In the genomic region with DNA sequence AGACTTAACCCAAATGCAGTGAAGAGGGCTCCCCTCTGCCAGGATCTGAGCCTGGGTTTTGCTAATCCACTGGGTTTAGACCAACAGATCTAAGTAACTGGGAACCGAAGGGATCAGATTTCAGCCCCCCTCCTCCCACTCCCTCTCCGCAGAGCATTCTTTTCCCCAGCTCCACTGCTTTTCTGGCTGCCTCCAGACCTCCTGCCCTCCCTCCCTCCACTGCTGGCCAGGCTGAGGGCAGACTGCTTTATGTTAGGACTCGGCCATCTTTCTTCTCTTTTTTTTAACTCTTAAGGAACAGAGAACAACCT, we compare ENCODE assay signal across 8 mouse cellular contexts.
A peak's percentile ranks its signal among the peaks of the same experiment; 100 is the strongest.
DNase-seq lines count a peak whose midpoint lies in the region; ATAC-seq and TF ChIP-seq lines count a peak whose summit lies in the region.

No protein-coding gene starts in this region.

- no peaks in the 10 kb centered on the region for H3K36me3 ChIP-seq in kidney, adult 2 months (ENCODE audit: control insufficient read depth, insufficient read depth, low read length)
- H3K36me3 ChIP-seq in embryonic facial prominence, embryonic 10.5 days (replicated peaks), result no peaks in the 10 kb centered on the region
- H3K36me3 ChIP-seq in hindbrain, embryonic 14.5 days (replicated peaks; ENCODE audit: control insufficient read depth, insufficient read depth), result no peaks in the 10 kb centered on the region

- no peak overlapping the region for H3K9ac ChIP-seq in hindbrain, embryonic 14.5 days

- TF ChIP-seq CTCF in kidney, adult 2 months (conservative IDR thresholded peaks at IDR 0.05; ENCODE audit: insufficient read depth, insufficient read length, low read depth, low read length), result no peak

- TF ChIP-seq POLR2A in kidney, adult 2 months (IDR thresholded peaks at IDR 0.05; ENCODE audit: low read depth, low read length), result no peak

- H3K27me3 ChIP-seq in kidney, adult 2 months (replicated peaks; ENCODE audit: control insufficient read depth, insufficient read depth, low read length), result no peaks in the 10 kb centered on the region
- H3K27me3 ChIP-seq in embryonic facial prominence, embryonic 10.5 days (replicated peaks; ENCODE audit: low read depth, poor library complexity, severe bottlenecking), result no peaks in the 10 kb centered on the region
- H3K27me3 ChIP-seq in hindbrain, embryonic 14.5 days (ENCODE audit: control insufficient read depth, insufficient read depth, low read length), result no peaks in the 10 kb centered on the region

- H3K9me3 ChIP-seq in embryonic facial prominence, embryonic 10.5 days, result no peaks in the 10 kb centered on the region
- no peaks in the 10 kb centered on the region for H3K9me3 ChIP-seq in hindbrain, embryonic 14.5 days (ENCODE audit: control insufficient read depth, low read length)

- H3K4me1 ChIP-seq in kidney, adult 2 months (ENCODE audit: control insufficient read depth, insufficient read depth, low read length), result peaks cover 8% of the 10 kb centered on the region; the same call in 1 of the 2 replicates
- peaks cover 60% of the 10 kb centered on the region for H3K4me1 ChIP-seq in embryonic facial prominence, embryonic 10.5 days
- H3K4me1 ChIP-seq in hindbrain, embryonic 14.5 days (replicated peaks; ENCODE audit: control insufficient read depth, insufficient read depth, low read length), result peaks cover 41% of the 10 kb centered on the region

- peak; percentile 46 for DNase-seq in kidney, adult 2 months
- DNase-seq in kidney, adult 11 months, result no peak
- peak; percentile 89 for DNase-seq in embryonic facial prominence, embryonic 10.5 days (ENCODE audit: low spot score)
- DNase-seq in hindbrain, embryonic 14.5 days (ENCODE audit: low spot score), result peak; percentile 53
- peak; percentile 80 for DNase-seq in lung, postnatal 10 days
- no peak for DNase-seq in adrenal gland, adult (ENCODE audit: inconsistent age in 2 of 2, low spot score in 1 of 2)

- WGBS in kidney, adult 2 months, result 23% methylated on average over 3 of the region's 3 CpGs
- 2% methylated on average over 3 of the region's 3 CpGs for WGBS in embryonic facial prominence, embryonic 10.5 days
- 0% methylated on average over 3 of the region's 3 CpGs for WGBS in hindbrain, embryonic 14.5 days

- H3K27ac ChIP-seq in kidney, adult 2 months (ENCODE audit: insufficient read depth, low read depth, low read length), result no peak overlapping the region
- H3K27ac ChIP-seq in embryonic facial prominence, embryonic 10.5 days (replicated peaks), result peak overlapping the region; percentile 85
- 0 out of 2 replicates have a peak overlapping the region, but pooled peaks have one; percentile 27 for H3K27ac ChIP-seq in hindbrain, embryonic 14.5 days

- H3K4me2 ChIP-seq in hindbrain, embryonic 14.5 days (replicated peaks), result no peak overlapping the region

- no peak overlapping the region for H3K4me3 ChIP-seq in kidney, adult 2 months (ENCODE audit: insufficient read depth, low read depth, low read length)
- H3K4me3 ChIP-seq in embryonic facial prominence, embryonic 10.5 days, result peak overlapping the region; percentile 34
- H3K4me3 ChIP-seq in hindbrain, embryonic 14.5 days (replicated peaks; ENCODE audit: low read length), result no peak overlapping the region

- peak; percentile 43; the same call in 1 of the 2 replicates for ATAC-seq in hindbrain, embryonic 14.5 days (ENCODE audit: low FRiP score)
- no peak for ATAC-seq in CD4-positive, CD25-positive, alpha-beta regulatory T cell, adult 4 months
- ATAC-seq in frontal cortex, adult (ENCODE audit: low TSS enrichment), result no peak

Comparison
In these comparisons a context has a peak if more than half of its experiments do, and no peak if none do; other contexts are left out.
1. DNase-seq: peak in kidney, adult 2 months (single experiment), embryonic facial prominence, embryonic 10.5 days (single experiment), hindbrain, embryonic 14.5 days (single experiment) and lung, postnatal 10 days (single experiment); none in kidney, adult 11 months (single experiment) and adrenal gland, adult (0 of 2).